In genomic region chr10:61486551-61487339, GRCm38 (mm10) we compare ENCODE assay signal across 25 mouse cellular contexts. TPM values are rescaled to one million over a fixed set of nuclear protein-coding genes. Genes with fewer than 3 reads are reported as not detected.
A peak's percentile ranks its signal among the peaks of the same experiment; 100 is the strongest.
DNase-seq lines count a peak whose midpoint lies in the region; TF ChIP-seq lines count a peak whose summit lies in the region.
"Had no signal": no experiment of that assay in that cellular context is flagged by ENCODE, and none has a peak within 500 bp of the region (broad histone marks: within the 10 kb centered on the region; RNA-seq: fewer than 3 reads in every experiment).

No protein-coding gene starts in this region.

- no peak for TF ChIP-seq CTCF in layer of hippocampus, adult 2 months (conservative IDR thresholded peaks at IDR 0.05)

- peaks cover 12% of the 10 kb centered on the region for H3K4me1 ChIP-seq in limb, embryonic 10.5 days
- H3K4me1 ChIP-seq: hindbrain, embryonic 15.5 days; limb, embryonic 15.5 days had no signal

- no peaks in the 10 kb centered on the region for H3K9me3 ChIP-seq in limb, embryonic 10.5 days (replicated peaks)
- H3K9me3 ChIP-seq: G1E; heart, embryonic 13.5 days; hindbrain, embryonic 15.5 days; kidney, embryonic 15.5 days; limb, embryonic 15.5 days; liver, embryonic 15.5 days had no signal

- no peaks in the 10 kb centered on the region for H3K27me3 ChIP-seq in limb, embryonic 10.5 days (ENCODE audit: low read depth, poor library complexity, severe bottlenecking)
- H3K27me3 ChIP-seq: heart, embryonic 13.5 days; hindbrain, embryonic 15.5 days; kidney, embryonic 15.5 days; limb, embryonic 15.5 days; liver, embryonic 15.5 days had no signal

- peak; percentile 77 to 89 for DNase-seq in adrenal gland, adult (ENCODE audit: inconsistent age in 2 of 2, low spot score in 1 of 2)
- no peak for DNase-seq in adrenal gland, adult 18-20 months (ENCODE audit: low spot score in 2 of 2)
- no peak for DNase-seq in layer of hippocampus, adult 2 months (ENCODE audit: low spot score in 2 of 2)
- DNase-seq in layer of hippocampus, adult 8-10 months (ENCODE audit: low spot score in 2 of 2), result no peak
- DNase-seq in adrenal gland, adult 8-10 months, result peak; percentile 70
- peak; percentile 44 for DNase-seq in brain, adult 2 months (ENCODE audit: low read depth, low spot score)
- no peak for DNase-seq in right cerebral cortex, postnatal 10 days (ENCODE audit: low spot score in 2 of 2)
- no peak for DNase-seq in limb, embryonic 10.5 days (ENCODE audit: low spot score)
- DNase-seq: cerebellum, adult 8-10 months; cerebellum, postnatal 25 days; gastrocnemius, postnatal 10 days; heart, postnatal 10 days; kidney, adult 11 months; kidney, postnatal 36 days; layer of hippocampus, postnatal 36 days; left cerebral cortex, postnatal 4 days; lung, postnatal 36 days; spleen, adult 18-20 months; thymus, postnatal 14 days had no signal

- peak overlapping the region; percentile 15; the same call in 1 of the 2 replicates for H3K27ac ChIP-seq in layer of hippocampus, adult 2 months
- H3K27ac ChIP-seq in limb, embryonic 10.5 days, result no peak overlapping the region
- H3K27ac ChIP-seq: heart, embryonic 13.5 days; hindbrain, embryonic 15.5 days; kidney, embryonic 15.5 days; limb, embryonic 15.5 days; liver, embryonic 15.5 days had no signal

- H3K4me3 ChIP-seq in layer of hippocampus, adult 2 months, result no peak overlapping the region
- H3K4me3 ChIP-seq in limb, embryonic 10.5 days, result no peak overlapping the region
- H3K4me3 ChIP-seq: heart, embryonic 13.5 days; hindbrain, embryonic 15.5 days; kidney, embryonic 15.5 days; limb, embryonic 15.5 days; liver, embryonic 15.5 days had no signal

- no peaks in the 10 kb centered on the region for H3K36me3 ChIP-seq in limb, embryonic 10.5 days
- H3K36me3 ChIP-seq: heart, embryonic 13.5 days; hindbrain, embryonic 15.5 days; kidney, embryonic 15.5 days; limb, embryonic 15.5 days; liver, embryonic 15.5 days had no signal

- 84% methylated on average over 8 of the region's 8 CpGs for WGBS in limb, embryonic 10.5 days

RNA-seq across cellular contexts. Expression of gene Lrrc20, which starts 11.1 kb away (rescaled TPM):
- 10 to 100 TPM in 1 of 2 experiments, 1 to 10 TPM in 1; 7.4 to 15.9 TPM for total RNA-seq in adrenal gland, adult 18-20 months (2021)
- total RNA-seq in layer of hippocampus, adult 2 months (2021), result 10 to 100 TPM; 21.4 to 24.4 TPM
- 10 to 100 TPM; 17.9 to 23.7 (median 22.3) TPM for total RNA-seq in layer of hippocampus, adult 8-10 months (2022)
- 10 to 100 TPM; 11.9 to 29.3 (median 17.8) TPM for total RNA-seq in adrenal gland, adult 8-10 months (2022)
- polyA plus RNA-seq in limb, embryonic 10.5 days (2016; fragmentation: Nextera tagmentation; extraction: Ambion mirVana), result 10.9 and 11.4 TPM in 2 replicates

RNA-seq across cellular contexts. Expression of gene Eif4ebp2, which starts 34.3 kb away (rescaled TPM):
- 100 to 1,000 TPM; 111 to 113 TPM for total RNA-seq in adrenal gland, adult 18-20 months (2021)
- total RNA-seq in layer of hippocampus, adult 2 months (2021), result 10 to 100 TPM; 47.6 to 57.0 TPM
- total RNA-seq in layer of hippocampus, adult 8-10 months (2022), result 10 to 100 TPM; 43.0 to 55.3 (median 48.6) TPM
- total RNA-seq in adrenal gland, adult 8-10 months (2022), result 100 to 1,000 TPM in 1 of 4 experiments, 10 to 100 TPM in 3; 82.0 to 113 (median 91.2) TPM
- 83.2 and 85.7 TPM in 2 replicates for polyA plus RNA-seq in limb, embryonic 10.5 days (2016; fragmentation: Nextera tagmentation; extraction: Ambion mirVana)

Comparison
In these comparisons a context has a peak if more than half of its experiments do, and no peak if none do; other contexts are left out.
1. DNase-seq: peak in adrenal gland, adult (2 of 2), adrenal gland, adult 8-10 months (single experiment) and brain, adult 2 months (single experiment); none in adrenal gland, adult 18-20 months (0 of 2), layer of hippocampus, adult 2 months (0 of 2), layer of hippocampus, adult 8-10 months (0 of 2), right cerebral cortex, postnatal 10 days (0 of 2) and limb, embryonic 10.5 days (single experiment).